ENCODE assay signal across 7 mouse cellular contexts in genomic region chr2:168050000-168050942, GRCm38 (mm10). TPM values are rescaled to one million over a fixed set of nuclear protein-coding genes. Genes with fewer than 3 reads are reported as not detected.
DNase-seq lines count a peak whose midpoint lies in the region; ATAC-seq and TF ChIP-seq lines count a peak whose summit lies in the region.

No protein-coding gene starts in this region.

- WGBS in lung, postnatal 0 days: 1% methylated on average over 51 of the region's 56 CpGs

- peak; percentile 57 for DNase-seq in adrenal gland, adult 2 months
- DNase-seq in gastrocnemius, postnatal 4 days (ENCODE audit: low spot score in 2 of 2): peak; percentile 33 to 43
- DNase-seq in kidney, adult 11 months: peak; percentile 57
- peak; percentile 28 for DNase-seq in lung, postnatal 0 days (ENCODE audit: low spot score)
- peak; percentile 60 for DNase-seq in testis, postnatal 10 days (ENCODE audit: low spot score)
- DNase-seq in thymus, postnatal 36 days: no peak

- H3K4me1 ChIP-seq in ES-Bruce4 (ENCODE audit: control insufficient read depth, insufficient read depth, low read length): no peaks in the 10 kb centered on the region
- no peaks in the 10 kb centered on the region; the same call in 1 of the 2 replicates for H3K4me1 ChIP-seq in lung, postnatal 0 days (ENCODE audit: insufficient read depth, low read depth, low read length)

- H3K9ac ChIP-seq in ES-Bruce4 (ENCODE audit: low read depth, poor library complexity, severe bottlenecking): peak overlapping the region; percentile 35
- H3K9ac ChIP-seq in lung, postnatal 0 days (replicated peaks; ENCODE audit: low read depth): peak overlapping the region; percentile 34; the same call in 1 of the 2 replicates

- H3K36me3 ChIP-seq in ES-Bruce4 (ENCODE audit: control insufficient read depth, insufficient read depth, low read length, poor library complexity, severe bottlenecking): no peaks in the 10 kb centered on the region
- no peaks in the 10 kb centered on the region for H3K36me3 ChIP-seq in lung, postnatal 0 days (ENCODE audit: insufficient read depth, low read length)

- H3K27me3 ChIP-seq in ES-Bruce4 (ENCODE audit: control insufficient read depth, insufficient read depth, low read length, poor library complexity, severe bottlenecking): peaks cover 5% of the 10 kb centered on the region
- H3K27me3 ChIP-seq in lung, postnatal 0 days (replicated peaks; ENCODE audit: insufficient read depth, low read length): no peaks in the 10 kb centered on the region

- no peak for TF ChIP-seq POLR2A in ES-Bruce4 (IDR thresholded peaks at IDR 0.05; ENCODE audit: insufficient read depth, low read length)

- peak; percentile 44 for ATAC-seq in lung, postnatal 0 days

- peak overlapping the region; percentile 70 for H3K4me2 ChIP-seq in lung, postnatal 0 days (replicated peaks; ENCODE audit: low read depth, low read length)

- no peak for TF ChIP-seq EP300 in ES-Bruce4 (IDR thresholded peaks at IDR 0.05; ENCODE audit: insufficient read depth, low read depth, low read length)
- no peak for TF ChIP-seq EP300 in lung, postnatal 0 days (IDR thresholded peaks at IDR 0.05)

- no peaks in the 10 kb centered on the region for H3K9me3 ChIP-seq in ES-Bruce4 (replicated peaks; ENCODE audit: control insufficient read depth, insufficient read depth, low read length, poor library complexity, severe bottlenecking)
- no peaks in the 10 kb centered on the region for H3K9me3 ChIP-seq in lung, postnatal 0 days (ENCODE audit: low read length)

- no peak for TF ChIP-seq CTCF in ES-Bruce4 (IDR thresholded peaks at IDR 0.05; ENCODE audit: low read depth, low read length)
- TF ChIP-seq CTCF in lung, postnatal 0 days (IDR thresholded peaks at IDR 0.05): 0 out of 2 replicates have a peak, but pooled peaks have one; percentile 21

- H3K27ac ChIP-seq in ES-Bruce4 (ENCODE audit: insufficient read depth, low read length): no peak overlapping the region
- no peak overlapping the region for H3K27ac ChIP-seq in lung, postnatal 0 days (ENCODE audit: low read length)

- peak overlapping the region; percentile 67 for H3K4me3 ChIP-seq in ES-Bruce4 (ENCODE audit: low read depth, low read length)
- H3K4me3 ChIP-seq in lung, postnatal 0 days (ENCODE audit: low read depth, low read length): peak overlapping the region; percentile 32

RNA-seq across cellular contexts. Expression of gene Pard6b, which starts 30.5 kb away (rescaled TPM):
- 55.0 and 55.3 TPM in 2 replicates for polyA plus RNA-seq in ES-Bruce4 (2011; ENCODE audit: insufficient read depth, insufficient read length, low read depth, missing spikeins)
- 1 to 10 TPM in 1 of 2 experiments, under 1 TPM in 1; 0.92 to 1.9 TPM for total RNA-seq in adrenal gland, adult 2 months (2021)
- 1.3 and 2.1 TPM in 2 replicates for polyA plus RNA-seq in adrenal gland, adult 2 months (2012; rRNA removed)
- 1 to 10 TPM; 1.7 TPM for total RNA-seq in gastrocnemius, postnatal 4 days (2021)
- 47.2 and 50.5 TPM in 2 replicates for polyA plus RNA-seq in lung, postnatal 0 days (2015; fragmentation: Nextera tagmentation; extraction: Ambion mirVana)

RNA-seq across cellular contexts. Expression of gene Ripor3, which starts 39.9 kb away (rescaled TPM):
- polyA plus RNA-seq in ES-Bruce4 (2011; ENCODE audit: insufficient read depth, insufficient read length, low read depth, missing spikeins): 1.8 and 2.4 TPM in 2 replicates
- 1 to 10 TPM; 1.7 to 3.0 TPM for total RNA-seq in adrenal gland, adult 2 months (2021)
- 3.5 and 4.0 TPM in 2 replicates for polyA plus RNA-seq in adrenal gland, adult 2 months (2012; rRNA removed)
- total RNA-seq in gastrocnemius, postnatal 4 days (2021): 1 to 10 TPM; 5.7 to 7.9 TPM
- 1.00 and 1.1 TPM in 2 replicates for polyA plus RNA-seq in lung, postnatal 0 days (2015; fragmentation: Nextera tagmentation; extraction: Ambion mirVana)

Comparison
In these comparisons a context has a peak if more than half of its experiments do, and no peak if none do; other contexts are left out.
1. DNase-seq: peak in adrenal gland, adult 2 months (single experiment), gastrocnemius, postnatal 4 days (2 of 2), kidney, adult 11 months (single experiment), lung, postnatal 0 days (single experiment) and testis, postnatal 10 days (single experiment); none in thymus, postnatal 36 days (0 of 2).
2. RNA of gene Pard6b, which starts 30.5 kb away (polyA plus RNA-seq): 55.0 to 55.3 TPM in ES-Bruce4 and 47.2 to 50.5 TPM in lung, postnatal 0 days; 1.3 to 2.1 TPM in adrenal gland, adult 2 months; every median in the first group is over 10 times any median in the second.